Mouse (Mus musculus) stomach, postnatal 0 days (tissue): Measurements from ENCODE around the gene Cyp2b23.

Experiments
- CTCF ChIP-seq: IDR thresholded peaks from 2 replicates; pipeline ENCODE4 v1.5.1; 2016; ENCODE audit warnings: antibody characterized with exemption, low read depth, mild to moderate bottlenecking, moderate library complexity
- EP300 ChIP-seq: optimal IDR thresholded peaks from 2 replicates; pipeline ENCODE3; 2016; ENCODE audit warnings: antibody characterized with exemption

DNA sequence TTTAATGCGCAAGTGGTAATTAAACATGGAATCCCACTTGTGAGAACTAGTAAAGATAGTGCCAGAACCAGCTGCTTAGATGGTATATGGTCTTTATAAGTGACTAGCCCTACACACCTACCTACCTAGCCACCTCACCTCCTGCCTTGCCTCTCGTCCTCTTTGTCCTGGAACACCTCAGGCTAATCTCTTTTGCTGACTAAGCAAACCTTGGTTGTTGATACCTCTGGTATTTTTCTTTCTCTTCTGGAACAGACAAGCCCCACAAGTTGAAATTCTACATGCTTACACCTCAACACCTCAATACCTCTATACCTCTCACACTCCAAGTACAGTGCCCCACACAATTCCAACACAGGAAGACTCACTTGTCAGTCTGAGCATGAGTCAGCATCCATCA, 524 bp downstream of the Cyp2b23 start:
- TF ChIP-seq CTCF (no peak), EP300 (no peak)
